Mouse (Mus musculus) yolk sac, embryonic 10.5 days (tissue): ENCODE results near the gene D6Ertd527e.
"Not testable (repeated sequence)": the region's sequence is repeated elsewhere in the genome, so short reads cannot be mapped to it uniquely, and the experiment has no call there.

Source experiments
- DNase-seq: peaks from one replicate; pipeline ENCODE4 v3.0.0-alpha.2; 2017; ENCODE audit warnings: low spot score

The D6Ertd527e gene

DNA sequence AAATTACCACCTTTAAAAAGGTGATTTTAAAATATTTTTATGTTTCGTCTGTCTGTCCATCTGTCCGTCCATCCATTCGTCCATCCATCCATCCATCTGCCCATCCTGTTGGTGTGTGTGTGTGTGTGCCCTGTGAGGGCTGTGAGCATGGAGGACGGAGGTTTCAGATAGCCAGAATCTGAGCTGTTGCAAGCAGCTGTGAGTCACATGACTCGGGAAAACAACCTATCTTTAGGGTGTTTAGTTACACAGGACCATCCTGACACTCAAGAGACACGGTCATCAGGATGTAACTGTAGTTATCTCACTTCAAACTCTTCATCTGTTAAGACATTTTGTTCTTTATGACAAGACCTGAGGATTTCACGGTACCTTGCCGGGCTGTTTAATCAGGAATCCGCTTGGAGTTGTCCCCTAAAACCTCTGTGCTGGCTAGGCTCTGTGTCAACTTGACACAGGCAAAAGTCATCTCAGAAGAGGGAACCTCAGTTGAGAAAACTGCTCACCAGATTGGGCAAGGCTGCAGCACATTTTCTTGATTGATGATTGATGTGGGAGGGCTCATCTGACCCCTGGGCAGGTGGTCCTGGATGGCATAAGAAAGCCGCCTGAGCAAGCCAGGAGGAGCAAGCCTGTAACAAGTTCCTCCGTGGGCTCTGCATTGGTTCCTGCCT is at the start of gene D6Ertd527e:
TSS of gene D6Ertd527e (plus strand) at position 624 of the 674 bp plus-strand sequence.
- no peak for DNase-seq

DNA sequence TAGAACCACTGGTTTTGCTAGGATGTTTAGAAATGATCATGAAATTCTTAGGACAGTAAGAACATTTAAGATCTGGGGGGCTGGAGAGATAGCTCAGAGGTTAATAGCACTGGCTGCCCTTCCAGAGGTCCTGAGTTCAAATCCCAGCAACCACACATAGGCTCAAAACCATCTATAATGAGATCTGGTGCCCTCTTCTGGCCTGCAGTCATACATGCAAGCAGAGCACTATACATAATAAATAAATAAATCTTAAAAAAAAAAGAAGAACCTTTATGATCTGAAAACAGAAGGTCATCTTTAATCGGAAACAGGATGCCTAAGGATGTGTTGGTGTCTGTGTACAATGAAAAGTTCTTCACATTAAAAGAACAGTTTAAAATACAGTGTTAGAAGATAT is 44.8 kb upstream of the D6Ertd527e start:
- DNase-seq, result no peak

DNA sequence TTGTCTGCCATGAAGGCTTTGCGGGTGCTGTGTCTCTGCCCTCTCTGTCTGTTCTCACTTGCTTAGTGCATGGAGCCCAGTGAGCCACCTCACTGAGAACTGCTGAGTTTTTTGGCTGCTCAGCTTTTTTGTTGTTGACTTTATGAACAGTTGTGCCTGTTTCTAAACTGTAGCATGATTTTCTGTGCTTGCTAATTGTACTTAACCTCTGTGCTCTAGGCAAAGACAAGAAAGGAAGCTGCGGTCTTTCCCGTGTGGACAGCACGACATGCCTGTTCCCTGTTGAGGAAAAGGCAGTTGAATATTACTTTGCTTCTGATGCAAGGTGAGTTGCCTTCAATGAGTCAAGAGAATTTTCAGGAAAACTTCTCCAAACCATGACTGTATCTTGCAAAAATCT is 41.0 kb upstream of the D6Ertd527e start:
- no peak for DNase-seq

DNA sequence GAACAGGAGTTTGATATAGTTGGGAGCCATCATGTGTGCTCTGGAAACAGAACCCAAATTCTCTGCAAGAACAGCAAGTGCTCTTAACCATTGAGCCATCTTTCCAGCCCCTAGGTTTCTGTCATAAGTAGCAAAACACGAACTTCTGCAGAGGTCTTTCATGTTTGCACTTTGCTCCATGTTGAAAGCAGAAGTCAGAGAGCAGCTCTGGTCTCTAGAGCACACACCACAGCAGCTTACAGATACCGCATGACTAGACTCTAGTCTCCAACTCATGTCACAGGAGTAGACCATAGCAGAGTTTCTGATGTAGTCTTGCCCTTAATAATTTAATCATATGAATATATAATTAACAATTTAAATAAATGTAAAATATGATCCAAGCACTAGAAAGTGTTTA is 36.3 kb upstream of the D6Ertd527e start:
- no peak for DNase-seq

DNA sequence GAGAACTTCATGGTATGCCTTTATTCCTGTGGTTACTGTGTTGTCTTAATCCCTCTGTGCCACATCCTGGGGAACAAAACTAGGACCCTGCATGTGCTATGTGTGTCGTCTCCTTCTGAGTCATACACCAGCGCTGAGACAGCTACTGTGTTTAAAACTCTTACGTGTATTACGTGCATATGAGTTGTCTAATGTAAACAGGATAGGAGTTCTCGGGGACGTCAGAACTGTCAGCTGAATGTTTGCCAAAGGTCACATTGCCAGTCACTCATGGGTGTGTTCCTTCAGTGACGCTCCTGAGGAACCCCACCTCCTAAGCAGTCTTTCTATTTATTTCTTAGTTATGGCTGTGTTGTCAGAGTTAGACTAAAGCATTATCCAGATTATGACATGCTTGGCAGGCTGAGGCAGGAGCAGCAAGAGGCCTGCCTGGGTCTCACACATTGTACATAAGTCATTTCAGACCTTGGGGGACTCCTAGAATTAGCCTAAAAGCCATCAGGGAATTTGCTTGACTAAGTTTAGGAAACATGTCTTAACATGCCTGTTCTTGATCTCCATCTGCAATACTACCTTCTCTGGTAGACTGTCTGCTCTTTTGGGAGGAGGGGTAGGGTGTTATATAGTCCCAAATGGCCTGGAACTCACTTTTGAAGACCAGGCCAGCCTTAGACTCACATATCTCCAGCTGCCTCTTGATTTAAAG is 35.2 kb upstream of the D6Ertd527e start:
- peak; percentile 52 for DNase-seq

DNA sequence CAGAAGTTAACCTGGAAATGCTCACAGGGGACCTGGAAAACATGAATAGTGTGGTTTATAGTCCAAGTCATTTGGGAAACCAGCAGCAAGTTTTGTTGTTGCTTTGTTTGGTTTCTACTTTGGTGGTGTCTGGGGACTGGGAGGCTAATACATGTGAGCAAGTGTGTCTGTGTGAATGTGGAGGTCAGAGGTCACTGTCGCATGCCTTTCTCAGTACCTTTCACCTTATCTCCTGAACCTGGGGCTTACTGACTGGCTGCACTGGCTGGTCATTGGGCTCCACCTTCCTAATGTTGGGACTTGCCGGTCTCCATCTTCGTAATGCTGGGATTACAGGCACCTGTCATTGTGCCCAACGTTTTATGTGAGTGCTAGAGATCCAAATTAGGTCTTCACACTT is 33.9 kb upstream of the D6Ertd527e start:
- peak; percentile 53 for DNase-seq

DNA sequence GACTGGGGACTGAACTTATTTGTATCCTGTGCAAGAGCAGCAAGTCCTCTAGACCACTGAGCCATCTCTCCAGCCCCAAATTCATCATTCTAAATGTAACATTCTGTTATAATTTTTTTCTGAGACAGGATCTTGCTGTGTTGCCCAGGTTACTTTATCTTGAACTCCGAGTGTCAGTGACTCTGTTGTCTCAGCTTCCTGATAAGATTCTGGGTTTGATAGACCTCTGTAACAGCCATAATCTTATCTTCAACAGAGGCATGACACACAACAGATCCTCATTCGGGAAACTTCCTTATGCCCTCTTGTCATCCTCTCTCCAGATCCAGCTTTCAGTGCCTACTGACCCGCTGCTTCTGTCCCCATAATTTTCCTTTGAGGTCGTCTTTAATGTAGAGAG is 31.8 kb upstream of the D6Ertd527e start:
- DNase-seq, result no peak

DNA sequence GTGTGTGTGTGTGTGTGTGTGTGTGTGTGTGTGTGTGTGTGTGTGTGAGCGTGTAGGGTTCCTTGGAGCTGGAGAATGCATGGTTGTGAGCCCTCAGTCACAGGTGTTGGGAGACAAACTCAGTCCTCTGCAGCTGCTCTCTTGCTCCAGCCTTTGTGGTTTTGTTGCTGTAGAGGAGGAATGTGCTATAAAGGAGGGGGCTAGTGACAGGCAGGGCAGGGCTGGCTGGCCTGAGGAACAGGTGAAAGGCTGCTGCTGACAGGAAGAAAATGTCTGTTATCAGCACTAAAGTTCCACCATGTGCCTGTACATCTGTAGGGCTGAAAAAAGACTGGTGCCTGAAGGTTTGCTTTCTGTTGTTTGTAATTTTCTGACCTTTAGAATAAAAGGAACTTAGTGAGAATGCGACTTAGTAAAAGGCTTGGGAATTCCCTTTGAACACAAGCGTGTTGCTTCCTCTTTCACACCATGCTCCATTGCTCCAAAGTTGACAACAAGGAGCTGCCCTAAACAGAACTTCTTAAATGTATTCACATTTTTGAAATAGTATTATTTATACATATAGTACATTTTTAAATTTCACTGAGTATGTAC is 29.4 kb upstream of the D6Ertd527e start:
- peak; percentile 55 for DNase-seq

DNA sequence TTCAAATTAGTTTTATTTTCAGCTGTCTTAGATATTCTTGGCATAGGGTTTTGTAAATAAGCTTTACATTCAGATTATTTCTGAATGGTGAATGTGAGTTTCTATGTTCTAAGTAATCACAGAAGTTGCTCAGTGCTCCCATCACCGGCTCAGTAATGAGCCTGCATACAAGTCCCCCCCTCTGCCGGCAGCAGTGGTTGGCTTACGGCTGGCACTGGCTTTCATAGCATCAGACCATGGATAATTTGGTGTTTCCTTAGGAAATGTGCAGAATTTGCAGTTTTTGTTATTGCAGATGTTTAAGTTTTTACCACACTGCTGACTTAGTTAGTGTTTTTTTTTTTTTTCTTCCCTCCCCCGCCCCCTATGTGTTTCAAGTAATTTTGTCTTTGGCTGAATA is 25.1 kb upstream of the D6Ertd527e start:
- DNase-seq, result no peak

DNA sequence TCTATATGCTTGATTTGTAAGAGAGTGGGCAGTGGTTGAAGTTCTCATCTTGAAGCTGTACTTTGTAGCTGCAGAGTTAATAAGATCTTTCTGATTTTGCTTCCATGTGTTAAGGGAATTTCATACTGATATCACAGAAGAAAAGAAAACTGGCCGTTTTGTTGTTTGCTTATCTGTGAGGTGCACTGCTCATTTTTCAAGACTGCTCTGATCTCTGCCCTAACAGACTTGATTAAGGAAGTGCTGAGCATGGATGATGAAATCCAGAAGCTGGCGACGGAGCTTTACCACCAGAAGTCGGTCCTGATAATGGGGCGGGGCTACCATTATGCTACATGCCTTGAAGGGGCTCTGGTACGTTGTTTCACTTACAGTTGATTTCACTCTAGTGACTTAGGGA is 19.5 kb upstream of the D6Ertd527e start:
- DNase-seq, result no peak

DNA sequence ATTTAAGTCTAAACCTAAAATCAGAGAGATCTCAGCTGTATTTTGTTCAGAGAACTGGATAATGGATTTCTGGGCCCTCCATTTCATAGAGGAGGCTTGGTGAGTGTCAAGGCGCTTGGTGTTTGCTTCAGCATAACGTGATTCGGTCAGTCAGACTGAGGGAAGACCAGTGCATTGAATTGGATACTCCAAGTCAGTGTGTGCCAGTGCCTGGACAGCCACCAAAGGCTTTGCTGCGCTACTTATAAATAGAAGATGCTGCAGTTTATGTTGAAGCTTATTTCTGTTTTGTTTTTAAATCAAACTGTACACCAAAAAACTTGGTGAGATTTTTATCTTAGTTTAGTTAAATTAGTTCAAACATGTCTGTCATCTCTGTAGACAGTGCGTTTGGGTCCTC is 16.2 kb upstream of the D6Ertd527e start:
- DNase-seq, result no peak

DNA sequence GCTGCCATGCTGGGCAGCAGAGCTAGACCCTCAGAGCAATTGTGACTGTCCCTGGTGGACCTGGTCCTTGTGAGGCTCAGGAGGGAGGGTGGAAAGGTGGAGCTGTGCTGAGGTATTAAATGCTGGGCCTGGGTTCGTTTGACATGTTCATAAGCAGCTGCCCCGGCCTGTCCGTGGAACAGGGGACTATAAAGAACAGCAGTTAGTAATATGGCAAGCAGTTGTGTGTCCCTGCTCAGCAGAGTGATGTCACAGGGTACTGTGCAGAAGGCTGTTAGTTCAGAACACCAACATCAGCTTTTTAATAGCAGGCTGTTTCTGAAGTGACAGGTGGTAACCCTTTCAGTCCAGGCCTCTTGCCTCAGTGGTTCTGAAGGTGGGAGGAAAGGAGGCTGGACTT is 13.7 kb upstream of the D6Ertd527e start:
- no peak for DNase-seq

DNA sequence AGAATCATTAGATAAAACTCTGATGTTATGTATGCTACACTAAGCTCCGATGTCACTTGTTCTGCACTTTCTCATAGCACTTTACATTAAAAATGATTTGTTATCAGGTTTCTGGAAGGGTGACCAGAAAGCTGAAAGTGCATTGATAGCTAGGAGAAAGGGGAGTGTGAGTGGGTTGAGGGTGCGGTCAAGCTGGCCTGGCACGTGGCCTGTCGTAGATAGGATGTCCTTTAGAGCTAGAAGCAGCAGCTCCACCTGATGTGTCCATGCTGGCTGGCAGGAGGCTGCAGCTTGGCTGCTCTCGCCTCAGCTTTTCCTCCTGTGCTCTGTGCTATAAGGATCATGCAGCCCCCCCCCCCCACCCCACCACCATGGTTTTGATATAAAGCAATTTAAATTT is 12.1 kb upstream of the D6Ertd527e start:
- DNase-seq, result no peak

DNA sequence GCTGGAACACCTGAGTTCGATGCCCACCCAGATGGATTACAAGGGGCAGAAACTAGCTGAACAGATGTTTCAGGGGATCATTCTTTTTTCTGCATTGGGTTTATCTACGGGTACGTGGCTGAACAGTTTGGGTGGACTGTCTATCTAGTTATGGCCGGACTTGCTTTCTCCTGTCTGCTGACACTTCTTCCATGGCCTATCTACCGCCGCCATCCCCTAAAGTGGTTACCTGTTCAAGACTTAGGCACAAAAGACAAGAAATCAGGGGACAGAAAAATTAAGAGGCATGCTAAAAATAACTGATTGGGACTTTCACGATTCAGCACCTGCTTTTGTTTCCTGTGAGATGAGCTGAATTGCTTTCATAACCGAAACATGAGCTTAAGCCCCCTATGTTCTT is 10.9 kb upstream of the D6Ertd527e start:
- not testable (repeated sequence) for DNase-seq

DNA sequence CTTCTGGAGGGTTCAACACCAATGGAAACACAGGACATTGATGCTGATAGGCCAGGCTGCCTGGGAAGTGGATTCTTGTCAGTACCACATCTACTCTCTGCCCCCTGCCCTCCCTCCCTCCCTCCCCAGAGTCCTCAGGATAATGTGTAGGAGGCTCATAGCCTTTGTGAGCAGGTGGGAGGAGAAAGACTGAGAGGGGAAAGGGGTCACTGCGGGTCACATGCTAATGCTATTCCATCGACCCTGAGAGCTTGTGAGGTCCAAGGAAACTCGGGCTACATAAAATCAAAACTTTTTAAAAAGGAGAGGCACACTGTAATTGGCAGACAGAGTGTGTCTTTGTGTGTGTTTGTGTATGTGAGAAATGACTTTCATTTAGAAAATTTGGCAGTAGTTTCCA is 5.3 kb upstream of the D6Ertd527e start:
- DNase-seq, result no peak

DNA sequence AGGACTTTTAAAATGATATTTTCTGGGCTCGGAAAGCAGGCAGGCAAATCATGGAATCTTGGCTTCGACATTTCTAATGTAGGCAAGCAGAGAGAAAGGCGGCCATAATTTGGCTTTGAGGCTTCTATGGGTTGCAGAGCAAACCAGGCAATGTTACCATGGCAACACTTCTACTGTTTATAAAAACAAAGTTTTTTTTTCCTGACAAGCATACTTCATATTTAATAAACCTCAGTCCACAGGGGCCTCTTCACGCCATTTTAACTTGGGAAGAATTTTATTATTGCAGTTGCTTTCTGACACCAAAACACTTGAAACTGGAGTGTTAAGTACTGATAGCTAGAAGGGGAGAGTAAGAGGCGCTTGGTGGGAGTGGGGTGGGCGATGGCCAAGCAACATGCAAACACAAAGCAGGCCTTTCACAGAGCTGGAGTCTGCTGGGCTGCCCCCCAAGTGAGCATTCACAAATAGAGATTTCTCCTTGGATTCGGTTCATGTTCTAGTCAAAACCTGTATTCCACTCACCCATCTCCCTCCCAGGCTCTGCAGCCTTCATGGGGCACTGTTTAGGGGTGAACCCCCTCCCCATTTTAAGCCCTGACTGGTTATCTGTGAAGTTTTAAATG is 4.8 kb upstream of the D6Ertd527e start:
- no peak for DNase-seq

DNA sequence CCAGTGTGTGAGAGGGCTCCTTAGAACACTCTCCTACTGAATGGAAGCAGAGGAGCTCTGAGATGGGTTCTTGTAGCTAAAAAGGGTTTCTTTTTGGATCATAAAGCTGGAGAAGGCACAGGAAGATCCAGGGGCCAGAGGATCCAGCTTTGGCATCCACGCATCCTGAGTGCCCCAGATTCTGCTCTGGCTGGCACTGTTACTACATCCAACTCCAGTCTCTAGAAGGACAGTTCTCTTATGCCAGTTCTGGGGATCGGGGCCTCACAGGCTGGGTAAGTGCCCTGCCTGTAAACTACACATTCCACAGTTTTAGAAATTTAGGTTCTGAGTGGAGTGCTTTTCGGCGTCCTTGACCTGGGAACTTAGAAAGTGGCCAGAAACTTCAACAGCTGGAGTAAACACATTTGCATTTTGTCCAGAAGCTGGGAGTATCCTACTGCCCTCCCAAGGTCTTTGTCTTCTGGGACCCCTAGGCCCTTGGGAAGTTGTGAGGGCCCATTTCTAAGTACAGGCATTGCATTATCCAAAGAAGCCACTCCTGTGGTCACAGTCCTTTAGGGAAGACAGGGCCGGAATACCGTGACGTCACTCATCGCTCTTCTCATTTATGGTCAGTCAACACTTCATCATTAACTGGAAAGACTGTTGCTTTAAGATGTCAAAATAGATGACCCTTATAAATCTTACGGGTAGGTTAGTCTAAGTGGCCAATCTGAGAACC is 4.1 kb upstream of the D6Ertd527e start:
- DNase-seq, result no peak

DNA sequence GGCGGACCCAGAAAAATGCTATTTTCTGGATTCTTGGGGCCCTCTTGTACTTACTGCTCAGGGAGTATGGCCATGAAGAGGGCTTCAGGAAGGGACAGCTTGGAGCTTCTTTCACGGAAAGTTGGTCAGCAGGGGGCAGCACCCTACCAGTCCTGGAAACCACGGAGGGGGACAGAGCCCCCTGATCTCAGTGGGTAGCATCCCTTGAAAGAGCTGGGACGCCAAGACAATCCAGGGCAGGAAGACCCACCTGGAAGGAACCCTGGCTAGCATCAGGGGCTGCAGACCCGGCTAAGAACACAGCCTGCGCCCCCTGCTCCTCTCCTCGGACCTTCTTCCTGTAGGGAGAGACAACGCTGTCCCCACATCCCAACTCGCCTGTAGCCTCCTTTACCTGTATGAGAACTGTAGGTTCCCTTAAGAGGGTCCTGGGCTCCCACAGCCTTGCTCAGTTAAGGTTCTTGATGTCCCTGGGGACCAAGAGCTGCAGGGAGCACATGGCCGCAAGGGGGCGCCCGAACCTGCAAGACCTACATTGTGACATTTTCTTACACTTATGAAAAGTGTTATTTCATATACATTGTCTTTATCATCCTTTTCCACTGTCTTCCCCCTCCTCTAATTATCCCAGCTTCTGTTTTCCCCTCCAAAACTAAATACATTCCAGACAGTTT is 3.1 kb upstream of the D6Ertd527e start:
- DNase-seq, result peak; percentile 59

DNA sequence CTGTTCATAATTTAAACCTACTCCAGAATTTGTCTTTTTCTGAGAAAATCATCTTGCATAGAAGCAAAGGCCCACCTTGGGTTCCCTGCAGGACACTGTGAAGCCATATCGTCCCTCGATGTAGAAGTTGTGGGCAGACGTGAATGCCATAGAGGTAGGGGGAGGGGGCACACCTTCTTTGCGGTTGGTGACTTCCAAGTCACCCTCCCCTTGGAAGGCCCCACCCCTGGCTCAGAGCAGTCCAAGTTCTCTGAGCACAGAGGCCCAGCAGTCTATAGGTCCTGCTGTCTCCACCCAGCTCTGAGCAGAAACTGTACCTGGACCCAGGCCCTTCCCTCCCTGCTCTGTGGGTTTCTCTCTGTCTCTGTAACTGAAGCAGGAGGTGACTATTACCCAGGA is 2.6 kb upstream of the D6Ertd527e start:
- no peak for DNase-seq

DNA sequence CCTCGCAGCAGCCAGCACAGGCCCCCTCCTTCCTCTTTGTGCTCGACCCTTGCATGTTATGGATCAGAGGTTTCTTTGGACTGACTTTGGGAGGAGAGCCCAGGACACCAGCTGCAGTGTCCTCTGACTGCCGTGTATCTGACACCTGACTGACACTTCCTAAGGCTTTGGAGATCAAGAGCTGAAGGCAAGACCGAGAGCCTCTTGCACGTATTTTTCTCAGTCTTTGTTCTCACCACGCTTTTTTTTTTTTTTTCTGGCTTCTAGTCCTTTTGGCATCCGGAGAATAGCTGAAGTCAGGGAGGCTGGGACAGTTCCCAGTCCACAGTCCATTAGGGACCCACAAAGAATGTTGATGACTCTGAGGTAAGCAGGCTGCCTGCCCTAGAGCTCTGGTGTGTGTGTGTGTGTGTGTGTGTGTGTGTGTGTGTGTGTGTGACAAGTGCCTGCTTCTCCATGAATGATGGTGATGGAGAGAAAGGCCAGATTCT is 2.1 kb upstream of the D6Ertd527e start:
- DNase-seq, result no peak

DNA sequence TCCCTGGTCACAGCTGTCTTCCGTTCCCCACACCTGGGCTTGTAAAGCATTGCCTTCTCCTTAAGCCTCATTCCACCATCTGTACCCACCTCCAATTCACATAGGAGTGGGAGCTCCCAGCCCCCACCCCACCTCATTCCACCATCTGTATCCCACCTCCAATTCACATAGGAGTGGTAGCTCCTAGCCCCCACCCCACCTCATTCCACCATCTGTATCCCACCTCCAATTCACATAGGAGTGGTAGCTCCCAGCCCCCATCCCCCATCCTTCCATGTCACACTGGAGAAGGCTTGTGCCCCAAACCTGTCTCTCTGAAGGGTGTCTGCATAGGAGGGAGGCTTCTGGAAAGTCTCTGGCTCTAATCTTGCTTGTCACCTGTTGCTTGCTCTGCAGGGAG is 1.2 kb upstream of the D6Ertd527e start:
- no peak for DNase-seq

DNA sequence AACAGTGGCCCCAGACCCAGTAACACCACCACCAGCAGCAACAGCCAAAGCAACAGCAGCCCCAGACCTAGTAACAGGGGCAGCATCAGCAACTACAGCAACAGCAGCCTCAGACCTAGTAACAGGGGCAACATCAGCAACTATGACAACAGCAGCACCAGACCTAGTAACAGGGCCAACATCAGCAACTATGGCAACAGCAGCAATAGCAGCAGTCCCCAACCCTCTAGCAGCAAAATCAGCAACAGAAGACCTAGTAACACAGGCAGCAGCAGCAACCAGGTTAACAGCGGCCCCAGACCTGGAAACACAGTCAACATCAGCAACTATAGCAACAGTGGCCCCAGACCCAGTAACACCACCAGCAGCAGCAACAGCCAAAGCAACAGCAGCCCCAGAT is 6.9 kb downstream of the D6Ertd527e start:
- no peak for DNase-seq
